Mouse (Mus musculus) ES-E14 (cell line): ENCODE measurements around the gene Wipf1.

Experiments used
- MAFK ChIP-seq: IDR thresholded peaks from 2 replicates; pipeline ENCODE4 v1.6.1; 2014; ENCODE audit warnings: mild to moderate bottlenecking, low read depth, low read length, inconsistent platforms; ENCODE audit not compliant: insufficient read depth
- ZNF384 ChIP-seq: IDR thresholded peaks from 2 replicates; pipeline ENCODE4 v1.6.1; 2012; ENCODE audit warnings: low read depth, low read length, inconsistent platforms

GRCm38 (mm10) chr2:73485236-73486119, 44.1 kb downstream of the Wipf1 start:
- TF ChIP-seq ZNF384, result no peak
- no peak for TF ChIP-seq MAFK
